Mouse (Mus musculus): Measurements from ENCODE around the gene Rxra.

DNA sequence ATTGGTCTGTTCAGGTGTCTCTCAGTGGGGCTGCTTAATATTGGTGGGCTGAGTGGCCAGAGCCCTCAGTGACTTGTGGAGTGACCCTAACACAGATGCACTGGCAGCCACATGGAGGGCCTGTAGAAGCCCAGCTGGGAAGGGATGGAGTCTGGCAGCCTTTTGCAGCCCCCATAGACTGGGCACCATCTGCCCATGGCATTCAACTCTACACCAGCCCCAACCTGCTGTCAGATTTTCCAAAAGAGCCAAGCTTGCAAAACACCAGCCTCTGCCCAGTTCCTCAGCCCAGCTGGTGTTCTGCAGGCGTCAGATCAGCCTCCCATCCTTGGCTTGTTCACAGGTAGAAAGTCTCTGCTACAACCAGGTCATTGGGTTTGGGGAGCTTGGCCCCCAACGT is 70.6 kb downstream of the Rxra start:
- no peak for TF ChIP-seq GATA1 (IDR thresholded peaks at IDR 0.05; ENCODE audit: low read length)
- no peak for TF ChIP-seq TAL1 (IDR thresholded peaks at IDR 0.05; ENCODE audit: low read length)
